Mouse (Mus musculus) olfactory bulb, adult 2 months (tissue): ENCODE measurements around the gene Vmn1r188. TPM values are rescaled to one million over a fixed set of nuclear protein-coding genes. Genes with fewer than 3 reads are reported as not detected.
"Not testable (repeated sequence)": the region's sequence is repeated elsewhere in the genome, so short reads cannot be mapped to it uniquely, and the experiment has no call there.

ENCODE experiments used
- H3K27ac ChIP-seq: fragments of 200-500 bp; 2 replicates; pipeline ENCODE4 v1.5.1; 2012; ENCODE audit warnings: low read depth, low read length; ENCODE audit not compliant: insufficient read depth
- H3K4me1 ChIP-seq: fragments of 200-500 bp; 2 replicates; pipeline ENCODE4 v1.6.1; 2012; ENCODE audit warnings: low read length; ENCODE audit not compliant: control insufficient read depth, insufficient read depth
- H3K4me3 ChIP-seq: fragments of 200-500 bp; 2 replicates; pipeline ENCODE4 v1.5.1; 2012; ENCODE audit warnings: mild to moderate bottlenecking, low read depth, low read length, moderate library complexity; ENCODE audit not compliant: insufficient read depth
- CTCF ChIP-seq: fragments of 200-500 bp; IDR thresholded peaks from 2 replicates; pipeline ENCODE4 v1.5.1; 2012; ENCODE audit warnings: low read depth, mild to moderate bottlenecking, low read length, moderate library complexity; ENCODE audit not compliant: insufficient read depth
- POLR2A ChIP-seq: fragments of 200-500 bp; IDR thresholded peaks from 2 replicates; pipeline ENCODE4 v1.6.1; 2012; ENCODE audit warnings: mild to moderate bottlenecking, low read depth, low read length, moderate library complexity; ENCODE audit not compliant: insufficient read depth
- WGBS: fragments of 180-500 bp; shearing (Covaris S2); methylation state at CpG from one replicate; pipeline ENCODE4 v1.1.7; 2018; 5-methylcytosine and 5-hydroxymethylcytosine counted together
- polyA plus RNA-seq: library from polyadenylated mRNA; stranded (reverse); fragments of >200 nt; gene quantifications from 2 replicates; pipeline ENCODE4 v1.2.4, GENCODE M21; 2012; ENCODE audit warnings: low replicate concordance; ENCODE audit not compliant: missing spikeins, insufficient read depth, insufficient read length

Gene Vmn1r188
- polyA plus RNA-seq, 1 experiment, result not detected

GRCm38 (mm10) chr13:22049041-22049440 is 35.2 kb upstream of the Vmn1r188 start:
- Histone ChIP-seq H3K4me3 (no peak overlapping the region), H3K4me1 (peaks cover 3% of the 10 kb centered on the region; the same call in 1 of the 2 replicates), H3K27ac (no peak overlapping the region)
- 87% methylated on average over 2 of the region's 2 CpGs for WGBS
- TF ChIP-seq POLR2A (no peak), CTCF (no peak)

- H3K4me3 ChIP-seq, result peak overlapping the region; percentile 42
- peak overlapping the region; percentile 20 for H3K27ac ChIP-seq
- TF ChIP-seq CTCF (no peak), POLR2A (no peak)
- WGBS, result 1% methylated on average over 14 of the region's 14 CpGs
- peaks cover 3% of the 10 kb centered on the region; the same call in 1 of the 2 replicates for H3K4me1 ChIP-seq
These were observed 34.4 kb upstream of the Vmn1r188 start for GRCm38 (mm10) chr13:22049737-22050440.

GRCm38 (mm10) chr13:22050591-22051522 is 33.4 kb upstream of the Vmn1r188 start:
- TF ChIP-seq POLR2A (no peak), CTCF (peak; percentile 47)
- Histone ChIP-seq H3K4me1 (peaks cover 3% of the 10 kb centered on the region; the same call in 1 of the 2 replicates), H3K4me3 (peak overlapping the region; percentile 52), H3K27ac (peak overlapping the region; percentile 83)
- WGBS, result under 1% methylated on average over 52 of the region's 52 CpGs

- TF ChIP-seq CTCF (no peak), POLR2A (no peak)
- 7% methylated on average over 5 of the region's 5 CpGs for WGBS
- H3K4me1 ChIP-seq, result peaks cover 3% of the 10 kb centered on the region; the same call in 1 of the 2 replicates
- H3K4me3 ChIP-seq, result peak overlapping the region; percentile 52
- H3K27ac ChIP-seq, result no peak overlapping the region
These were observed 32.7 kb upstream of the Vmn1r188 start for GRCm38 (mm10) chr13:22051523-22051859.

- H3K27ac ChIP-seq, result no peak overlapping the region
- H3K4me1 ChIP-seq, result peaks cover 3% of the 10 kb centered on the region; the same call in 1 of the 2 replicates
- TF ChIP-seq POLR2A, result no peak
- no peak for TF ChIP-seq CTCF
- no peak overlapping the region for H3K4me3 ChIP-seq
- 98% methylated on average over 1 of the region's 1 CpGs for WGBS
These were observed 30.5 kb upstream of the Vmn1r188 start for GRCm38 (mm10) chr13:22053754-22054153.

GRCm38 (mm10) chr13:22061422-22061821 is 22.8 kb upstream of the Vmn1r188 start:
- 88% methylated on average over 1 of the region's 1 CpGs for WGBS
- H3K4me3 ChIP-seq, result no peak overlapping the region
- no peak overlapping the region for H3K27ac ChIP-seq
- no peaks in the 10 kb centered on the region for H3K4me1 ChIP-seq
- TF ChIP-seq CTCF (no peak), POLR2A (no peak)

- Histone ChIP-seq H3K4me1 (no peaks in the 10 kb centered on the region), H3K27ac (no peak overlapping the region), H3K4me3 (no peak overlapping the region)
- WGBS, result 65% methylated on average over 1 of the region's 1 CpGs
- no peak for TF ChIP-seq CTCF
These were observed 20.8 kb upstream of the Vmn1r188 start for GRCm38 (mm10) chr13:22063468-22063867.

GRCm38 (mm10) chr13:22105724-22106123 is 21.5 kb downstream of the Vmn1r188 start, which contains the start of gene Vmn1r189:
TSS of gene Vmn1r189 (minus strand) at chr13:22105824.
- 78% methylated on average over 2 of the region's 2 CpGs for WGBS
- not testable (repeated sequence) for H3K27ac ChIP-seq, H3K4me3 ChIP-seq, H3K4me1 ChIP-seq

- H3K27ac ChIP-seq, H3K4me3 ChIP-seq, H3K4me1 ChIP-seq: not testable (repeated sequence)
- WGBS, result 77% methylated on average over 5 of the region's 5 CpGs
These were observed 52.5 kb downstream of the Vmn1r188 start for GRCm38 (mm10) chr13:22136495-22137293.

Other genes with a start within 250 kb of the Vmn1r188 start
- not detected in 2 replicates for gene Zfp184, start 139.3 kb upstream of the Vmn1r188 start, polyA plus RNA-seq
- gene Pom121l2, start 103.2 kb upstream of the Vmn1r188 start, polyA plus RNA-seq, result not detected in 2 replicates
- 263 TPM in 1 of 2 replicates, not detected in the other for gene Prss16, start 74.7 kb upstream of the Vmn1r188 start, polyA plus RNA-seq
- not detected in 2 replicates for gene Hist1h2ah, start 48.9 kb upstream of the Vmn1r188 start, polyA plus RNA-seq
- not detected in 2 replicates for gene Hist1h2bk, start 48.6 kb upstream of the Vmn1r188 start, polyA plus RNA-seq
- not detected in 2 replicates for gene Hist1h4i, start 43.1 kb upstream of the Vmn1r188 start, polyA plus RNA-seq
- gene Hist1h2ag, start 41.5 kb upstream of the Vmn1r188 start, polyA plus RNA-seq, result not detected in 2 replicates
- not detected in 2 replicates for gene Hist1h2bj, start 41.2 kb upstream of the Vmn1r188 start, polyA plus RNA-seq
- gene Vmn1r189, start 21.4 kb downstream of the Vmn1r188 start, polyA plus RNA-seq, result not detected in 2 replicates
- not detected in 2 replicates for gene Vmn1r191, start 99.5 kb downstream of the Vmn1r188 start, polyA plus RNA-seq
- not detected in 2 replicates for gene Vmn1r192, start 106.7 kb downstream of the Vmn1r188 start, polyA plus RNA-seq
- gene Vmn1r193, start 138.7 kb downstream of the Vmn1r188 start, polyA plus RNA-seq, result not detected in 2 replicates
- gene Vmn1r194, start 159.8 kb downstream of the Vmn1r188 start, polyA plus RNA-seq, result not detected in 2 replicates
- not detected in 2 replicates for gene Vmn1r195, start 186.1 kb downstream of the Vmn1r188 start, polyA plus RNA-seq
- gene Vmn1r196, start 205.5 kb downstream of the Vmn1r188 start, polyA plus RNA-seq, result not detected in 2 replicates
- gene Vmn1r197, start 240.1 kb downstream of the Vmn1r188 start, polyA plus RNA-seq, result not detected in 2 replicates